Mouse (Mus musculus) heart, embryonic 14.5 days (tissue): ENCODE measurements around the gene Celf2. TPM values are rescaled to one million over a fixed set of nuclear protein-coding genes. Genes with fewer than 3 reads are reported as not detected.
"Not testable (repeated sequence)": the region's sequence is repeated elsewhere in the genome, so short reads cannot be mapped to it uniquely, and the experiment has no call there.

Experiments
- ATAC-seq: fragments of 200-750 bp; cut with Nextera tagmentation; 2 replicates; pipeline ENCODE4 v1.8.0; 2017; ENCODE audit warnings: low read depth, moderate TSS enrichment; ENCODE audit not compliant: insufficient number of reproducible peaks, insufficient read depth, low FRiP score
- H3K27ac ChIP-seq, 2 experiments: fragments of 200-500 bp in 1 of 2; fragments of 300-500 bp in 1 of 2; sonication (generic) in 1 of 2; replicated peaks in 1 of 2; 2 replicates each; pipeline ENCODE4 v1.5.1; 2012 to 2014; ENCODE audit warnings: low read depth in 2 of 2, low read length in 2 of 2, control low read depth in 1 of 2, mild to moderate bottlenecking in 1 of 2, mixed read lengths in 1 of 2; ENCODE audit not compliant: control insufficient read depth in 1 of 2, insufficient read depth in 1 of 2
- H3K27me3 ChIP-seq: fragments of 300-500 bp; sonication (generic); 2 replicates; pipeline ENCODE4 v1.6.1; 2014; ENCODE audit warnings: mild to moderate bottlenecking, low read length, control low read depth; ENCODE audit not compliant: control insufficient read depth, insufficient read depth
- H3K36me3 ChIP-seq: fragments of 300-500 bp; sonication (generic); 2 replicates; pipeline ENCODE4 v1.6.1; 2014; ENCODE audit warnings: mild to moderate bottlenecking, control low read depth, low read length, mixed read lengths; ENCODE audit not compliant: control insufficient read depth, insufficient read depth
- H3K4me1 ChIP-seq, 2 experiments: fragments of 200-500 bp in 1 of 2; fragments of 300-500 bp in 1 of 2; sonication (generic) in 1 of 2; 2 replicates each; pipeline ENCODE4 v1.6.1; 2012 to 2014; ENCODE audit warnings: low read length in 2 of 2, control low read depth in 1 of 2, mixed read lengths in 1 of 2; ENCODE audit not compliant: control insufficient read depth in 2 of 2, insufficient read depth in 2 of 2
- H3K4me2 ChIP-seq: fragments of 300-500 bp; sonication (generic); 2 replicates; pipeline ENCODE4 v1.6.1; 2014; ENCODE audit warnings: mild to moderate bottlenecking, low read length
- H3K4me3 ChIP-seq, 2 experiments: fragments of 200-500 bp in 1 of 2; fragments of 300-500 bp in 1 of 2; sonication (generic) in 1 of 2; 2 replicates each; pipeline ENCODE4 v1.5.1; 2012 to 2014; ENCODE audit warnings: low read length in 2 of 2, mild to moderate bottlenecking in 2 of 2, control low read depth in 1 of 2, low read depth in 1 of 2, moderate library complexity in 1 of 2; ENCODE audit not compliant: control insufficient read depth in 1 of 2, insufficient read depth in 1 of 2
- H3K9ac ChIP-seq: fragments of 300-500 bp; sonication (generic); 2 replicates; pipeline ENCODE4 v1.6.1; 2014; ENCODE audit warnings: mild to moderate bottlenecking, low read length
- H3K9me3 ChIP-seq: fragments of 300-500 bp; sonication (generic); 2 replicates; pipeline ENCODE4 v1.6.1; 2016; ENCODE audit warnings: low read length, control low read depth; ENCODE audit not compliant: control insufficient read depth
- WGBS: fragments of 180-500 bp; shearing (Covaris S2); extraction: QIAGEN DNeasy Blood & Tissue Kit; methylation state at CpG from one replicate; pipeline ENCODE4 v1.1.7; 2014; 5-methylcytosine and 5-hydroxymethylcytosine counted together
- polyA plus RNA-seq: library from polyadenylated mRNA; unstranded; fragments of >200 nt; fragmentation: Nextera tagmentation; extraction: Ambion mirVana; gene quantifications from 2 replicates; pipeline ENCODE4 v1.2.1, GENCODE M21; 2014

Celf2 gene
- polyA plus RNA-seq, 1 experiment from 2014 or later: 66.5 TPM

GRCm38 (mm10) chr2:7262668-7263067 is 246.7 kb downstream of the Celf2 start:
- not testable (repeated sequence) for H3K4me1 ChIP-seq, H3K27me3 ChIP-seq, H3K36me3 ChIP-seq, ATAC-seq, H3K9me3 ChIP-seq, H3K4me2 ChIP-seq, H3K9ac ChIP-seq, H3K27ac ChIP-seq, H3K4me3 ChIP-seq

DNA sequence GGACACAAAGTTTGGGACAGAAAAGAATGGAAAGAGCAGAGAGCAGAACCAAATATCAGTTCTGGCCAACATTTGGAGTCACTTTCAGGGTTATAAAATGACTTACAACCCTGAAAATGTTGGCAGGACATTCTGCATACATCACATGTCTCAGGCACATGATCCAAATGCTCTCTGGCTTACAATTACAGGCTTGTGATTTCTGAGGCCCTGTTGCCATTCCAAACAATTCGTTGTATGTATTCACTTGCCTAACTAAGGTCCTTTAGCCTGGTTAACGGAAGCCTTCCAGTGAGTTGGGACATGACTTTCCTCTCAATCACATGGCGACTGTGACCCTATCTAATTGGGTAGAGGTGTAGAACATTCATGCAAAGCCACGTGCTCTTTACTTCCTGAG is 249.2 kb downstream of the Celf2 start:
- no peak overlapping the region for H3K9ac ChIP-seq
- H3K4me3 ChIP-seq: no peak overlapping the region
- no peak for ATAC-seq
- no peaks in the 10 kb centered on the region for H3K27me3 ChIP-seq
- no peak overlapping the region for H3K27ac ChIP-seq
- H3K36me3 ChIP-seq: no peaks in the 10 kb centered on the region
- H3K4me2 ChIP-seq: no peak overlapping the region
- H3K4me1 ChIP-seq: no peaks in the 10 kb centered on the region
- H3K9me3 ChIP-seq: no peaks in the 10 kb centered on the region
- WGBS: 71% methylated on average over 4 of the region's 4 CpGs

- Histone ChIP-seq H3K27ac (no peak overlapping the region), H3K4me1 (no peaks in the 10 kb centered on the region), H3K27me3 (no peaks in the 10 kb centered on the region), H3K4me2 (no peak overlapping the region), H3K9me3 (no peaks in the 10 kb centered on the region), H3K36me3 (no peaks in the 10 kb centered on the region), H3K9ac (no peak overlapping the region), H3K4me3 (no peak overlapping the region)
- no peak for ATAC-seq
- 81% methylated on average over 4 of the region's 4 CpGs for WGBS
These were observed 249.7 kb downstream of the Celf2 start for GRCm38 (mm10) chr2:7259616-7260015.

DNA sequence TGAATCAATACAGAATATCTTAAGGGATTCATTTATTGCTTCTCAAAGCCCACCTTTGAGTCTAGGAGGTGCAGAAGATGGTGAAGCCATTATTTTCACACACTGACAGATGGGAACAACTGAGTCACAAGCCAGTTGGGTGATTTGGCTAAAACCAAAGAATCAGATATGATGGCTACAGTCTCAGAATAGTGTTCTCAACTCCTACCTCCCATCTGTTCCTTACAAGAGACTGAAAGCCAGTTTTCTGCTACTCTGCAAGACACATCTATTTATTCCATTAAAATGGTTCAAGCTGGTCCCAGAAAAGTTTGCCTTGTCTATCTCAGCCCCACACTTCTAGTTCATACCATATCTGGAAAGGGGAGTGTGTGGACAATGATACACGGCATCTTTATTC is 253.3 kb downstream of the Celf2 start:
- Histone ChIP-seq H3K9ac (no peak overlapping the region), H3K27ac (no peak overlapping the region), H3K9me3 (no peaks in the 10 kb centered on the region), H3K36me3 (no peaks in the 10 kb centered on the region), H3K4me2 (no peak overlapping the region), H3K27me3 (no peaks in the 10 kb centered on the region), H3K4me1 (no peaks in the 10 kb centered on the region), H3K4me3 (no peak overlapping the region)
- no peak for ATAC-seq
- 84% methylated on average over 1 of the region's 1 CpGs for WGBS

GRCm38 (mm10) chr2:7255386-7255785 is 254.0 kb downstream of the Celf2 start:
- H3K36me3 ChIP-seq: no peaks in the 10 kb centered on the region
- H3K4me2 ChIP-seq: no peak overlapping the region
- no peak overlapping the region for H3K4me3 ChIP-seq
- H3K27me3 ChIP-seq: no peaks in the 10 kb centered on the region
- no peaks in the 10 kb centered on the region for H3K4me1 ChIP-seq
- 82% methylated on average over 3 of the region's 3 CpGs for WGBS
- H3K9me3 ChIP-seq: no peaks in the 10 kb centered on the region
- no peak overlapping the region for H3K9ac ChIP-seq
- no peak for ATAC-seq
- H3K27ac ChIP-seq: no peak overlapping the region

DNA sequence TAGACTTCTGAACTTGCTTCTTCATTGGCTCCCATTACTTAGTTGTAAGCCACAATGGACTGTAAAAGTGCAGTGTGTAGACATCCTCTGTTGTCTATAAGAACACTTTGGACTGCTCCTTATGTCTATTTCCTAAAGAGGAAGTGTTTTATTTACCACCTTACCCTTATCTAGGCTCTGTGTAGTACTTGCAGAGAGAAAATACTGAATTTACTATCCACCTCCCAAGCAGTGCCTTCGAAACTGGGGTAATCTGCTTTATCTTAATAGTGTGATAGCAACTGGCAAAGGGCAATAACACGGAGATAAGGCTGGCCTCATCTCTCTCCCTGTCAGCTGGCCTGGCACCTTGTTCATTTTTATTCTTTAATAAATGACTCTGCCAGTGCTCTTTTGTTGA is 259.0 kb downstream of the Celf2 start:
- Histone ChIP-seq H3K27ac (no peak overlapping the region), H3K4me3 (no peak overlapping the region), H3K27me3 (no peaks in the 10 kb centered on the region), H3K9ac (no peak overlapping the region), H3K36me3 (no peaks in the 10 kb centered on the region), H3K9me3 (no peaks in the 10 kb centered on the region), H3K4me2 (no peak overlapping the region), H3K4me1 (peaks cover 0 to 13% of the 10 kb centered on the region in 2 experiments; a peak in 2 of 4 replicates)
- 30% methylated on average over 2 of the region's 2 CpGs for WGBS
- no peak for ATAC-seq

DNA sequence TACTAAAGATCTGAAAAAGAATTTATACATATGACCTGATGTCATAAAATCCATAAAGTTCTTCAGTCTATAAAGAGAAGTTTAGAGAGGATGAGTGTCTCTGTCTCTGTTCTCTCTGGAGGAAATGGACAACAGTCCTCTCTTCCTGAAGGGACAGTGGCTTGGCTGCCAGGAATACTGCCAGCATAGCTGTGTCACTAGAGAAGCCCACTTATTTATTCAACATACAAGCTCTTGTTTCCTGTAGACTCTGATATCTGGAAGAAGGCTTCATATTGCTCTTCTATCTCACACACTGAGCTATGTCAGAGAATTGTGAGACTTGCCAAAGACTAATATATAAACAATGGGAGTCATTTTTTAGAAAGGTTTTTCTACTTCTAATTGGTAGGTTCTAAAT is 260.4 kb downstream of the Celf2 start:
- Histone ChIP-seq H3K9ac (no peak overlapping the region), H3K27ac (no peak overlapping the region), H3K36me3 (no peaks in the 10 kb centered on the region), H3K27me3 (no peaks in the 10 kb centered on the region), H3K4me3 (no peak overlapping the region), H3K4me1 (peaks cover 0 to 13% of the 10 kb centered on the region in 2 experiments; a peak in 2 of 4 replicates), H3K4me2 (no peak overlapping the region), H3K9me3 (no peaks in the 10 kb centered on the region)
- ATAC-seq: no peak

GRCm38 (mm10) chr2:7245958-7246774 is 263.2 kb downstream of the Celf2 start:
- no peaks in the 10 kb centered on the region for H3K36me3 ChIP-seq
- no peaks in the 10 kb centered on the region for H3K9me3 ChIP-seq
- 45% methylated on average over 4 of the region's 4 CpGs for WGBS
- ATAC-seq: no peak
- H3K4me3 ChIP-seq: no peak overlapping the region
- peaks cover 2 to 15% of the 10 kb centered on the region in 2 experiments for H3K4me1 ChIP-seq
- no peaks in the 10 kb centered on the region for H3K27me3 ChIP-seq
- no peak overlapping the region for H3K9ac ChIP-seq
- H3K4me2 ChIP-seq: no peak overlapping the region
- H3K27ac ChIP-seq: no peak overlapping the region
